In the genomic region with DNA sequence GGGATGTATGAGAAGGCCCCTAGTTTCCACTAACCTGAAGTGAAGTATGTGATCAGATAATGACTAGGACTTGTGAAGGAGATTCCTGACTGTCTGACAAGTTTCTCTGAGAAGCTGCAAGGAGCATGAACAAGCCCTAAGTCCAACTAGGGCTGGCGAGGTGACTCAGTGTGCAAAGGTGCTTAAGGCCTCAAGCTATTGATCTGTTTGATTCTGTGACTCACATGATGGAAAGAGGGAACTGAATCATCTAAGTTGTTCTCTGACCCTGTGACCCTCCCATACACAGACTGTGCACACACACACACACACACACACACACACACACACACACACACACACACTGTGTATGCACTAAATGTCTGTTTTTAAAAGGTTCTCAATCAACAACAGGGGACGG, we compare ENCODE assay signal across 18 mouse cellular contexts.
DNase-seq lines count a peak whose midpoint lies in the region; ATAC-seq and TF ChIP-seq lines count a peak whose summit lies in the region.
"Had no signal": no experiment of that assay in that cellular context is flagged by ENCODE, and none has a peak within 500 bp of the region (broad histone marks: within the 10 kb centered on the region; RNA-seq: fewer than 3 reads in every experiment).

No protein-coding gene starts in this region.

- intact Hi-C loops in heart, postnatal 14 days (cut with DNase I): no loop called here

- H3K9ac ChIP-seq in intestine, embryonic 14.5 days (ENCODE audit: low read length): no peak overlapping the region
- no peak overlapping the region for H3K9ac ChIP-seq in intestine, postnatal 0 days (ENCODE audit: low read depth, low read length)
- H3K9ac ChIP-seq: embryonic facial prominence, embryonic 12.5 days; forebrain, embryonic 15.5 days; heart, embryonic 15.5 days; hindbrain, embryonic 14.5 days had no signal

- H3K36me3 ChIP-seq in heart, embryonic 10.5 days: no peaks in the 10 kb centered on the region
- no peaks in the 10 kb centered on the region for H3K36me3 ChIP-seq in intestine, embryonic 14.5 days (ENCODE audit: control insufficient read depth, insufficient read depth, low read length)
- H3K36me3 ChIP-seq in intestine, postnatal 0 days (ENCODE audit: control insufficient read depth, insufficient read depth): no peaks in the 10 kb centered on the region
- H3K36me3 ChIP-seq: embryonic facial prominence, embryonic 12.5 days; forebrain, embryonic 15.5 days; heart, embryonic 15.5 days; hindbrain, embryonic 10.5 days had no signal

- no peak for TF ChIP-seq CTCF in intestine, postnatal 0 days (IDR thresholded peaks at IDR 0.05; ENCODE audit: low read depth)

- no peak overlapping the region for H3K4me3 ChIP-seq in heart, embryonic 10.5 days
- H3K4me3 ChIP-seq in intestine, embryonic 14.5 days (ENCODE audit: low read depth, low read length): no peak overlapping the region
- no peak overlapping the region for H3K4me3 ChIP-seq in intestine, postnatal 0 days (ENCODE audit: low read depth, low read length)
- H3K4me3 ChIP-seq: embryonic facial prominence, embryonic 12.5 days; forebrain, embryonic 15.5 days; heart, embryonic 15.5 days; hindbrain, embryonic 10.5 days had no signal

- H3K4me2 ChIP-seq in intestine, embryonic 14.5 days (ENCODE audit: low read length): no peak overlapping the region
- H3K4me2 ChIP-seq in intestine, postnatal 0 days (replicated peaks; ENCODE audit: low read depth): no peak overlapping the region
- H3K4me2 ChIP-seq: embryonic facial prominence, embryonic 12.5 days; forebrain, embryonic 15.5 days; heart, embryonic 15.5 days; hindbrain, embryonic 14.5 days had no signal

- no peaks in the 10 kb centered on the region for H3K27me3 ChIP-seq in heart, embryonic 10.5 days (ENCODE audit: insufficient read depth, poor library complexity, severe bottlenecking)
- H3K27me3 ChIP-seq in intestine, embryonic 14.5 days (replicated peaks; ENCODE audit: control insufficient read depth, insufficient read depth, low read length): no peaks in the 10 kb centered on the region
- no peaks in the 10 kb centered on the region for H3K27me3 ChIP-seq in intestine, postnatal 0 days (replicated peaks; ENCODE audit: control insufficient read depth, insufficient read depth, low read length)
- H3K27me3 ChIP-seq: embryonic facial prominence, embryonic 12.5 days; forebrain, embryonic 15.5 days; heart, embryonic 15.5 days had no signal

- H3K27ac ChIP-seq in heart, embryonic 10.5 days: no peak overlapping the region
- no peak overlapping the region for H3K27ac ChIP-seq in intestine, embryonic 14.5 days (ENCODE audit: low read depth)
- H3K27ac ChIP-seq in intestine, postnatal 0 days (ENCODE audit: low read depth, low read length): no peak overlapping the region
- H3K27ac ChIP-seq: embryonic facial prominence, embryonic 12.5 days; forebrain, embryonic 15.5 days; heart, embryonic 15.5 days; hindbrain, embryonic 10.5 days; hindbrain, embryonic 14.5 days had no signal

- peaks cover 2% of the 10 kb centered on the region; the same call in 1 of the 2 replicates for H3K9me3 ChIP-seq in heart, embryonic 10.5 days
- 0 out of 2 replicates have a peak, but pooled peaks cover under 1% of the 10 kb centered on the region for H3K9me3 ChIP-seq in intestine, embryonic 14.5 days (ENCODE audit: control insufficient read depth, low read length)
- no peaks in the 10 kb centered on the region for H3K9me3 ChIP-seq in intestine, postnatal 0 days (ENCODE audit: control insufficient read depth)
- H3K9me3 ChIP-seq: forebrain, embryonic 15.5 days; heart, embryonic 15.5 days had no signal

- peak; percentile 16 for DNase-seq in heart, embryonic 10.5 days (ENCODE audit: low spot score)
- DNase-seq in heart, postnatal 14 days: no peak
- no peak for DNase-seq in intestine, embryonic 14.5 days (ENCODE audit: low spot score)
- peak; percentile 8 for DNase-seq in yolk sac, embryonic 10.5 days (ENCODE audit: low spot score)
- DNase-seq in retina, embryonic 14.5 days (ENCODE audit: low spot score): no peak
- DNase-seq in gastrocnemius, adult 8-10 months (ENCODE audit: low spot score in 2 of 2): no peak
- DNase-seq: adrenal gland, postnatal 14 days; cerebellum, adult 11-12 months; cerebellum, adult 9-10 months; cerebellum, postnatal 25 days; gastrocnemius, postnatal 25 days had no signal

- ATAC-seq in intestine, embryonic 14.5 days (replicated peaks; ENCODE audit: low FRiP score, low TSS enrichment, low read depth): peak; percentile 47; the same call in 1 of the 2 replicates
- peak; percentile 92 for ATAC-seq in intestine, postnatal 0 days
- ATAC-seq: activated CD4-positive, CD25-positive, alpha-beta regulatory T cell, adult 4 months; forebrain, embryonic 15.5 days had no signal

- WGBS in heart, embryonic 10.5 days: 59% methylated on average over 2 of the region's 2 CpGs
- 56% methylated on average over 2 of the region's 2 CpGs for WGBS in intestine, embryonic 14.5 days
- 35% methylated on average over 2 of the region's 2 CpGs for WGBS in intestine, postnatal 0 days

- 0 out of 2 replicates have a peak, but pooled peaks cover 3% of the 10 kb centered on the region for H3K4me1 ChIP-seq in heart, embryonic 10.5 days
- H3K4me1 ChIP-seq in intestine, embryonic 14.5 days (replicated peaks; ENCODE audit: control insufficient read depth, insufficient read depth, low read length): no peaks in the 10 kb centered on the region
- H3K4me1 ChIP-seq in intestine, postnatal 0 days (replicated peaks; ENCODE audit: control insufficient read depth, insufficient read depth, low read length): no peaks in the 10 kb centered on the region
- H3K4me1 ChIP-seq: embryonic facial prominence, embryonic 12.5 days; forebrain, embryonic 15.5 days; heart, embryonic 15.5 days; hindbrain, embryonic 10.5 days had no signal

Comparison
In these comparisons a context has a peak if more than half of its experiments do, and no peak if none do; other contexts are left out.
1. DNase-seq: peak in heart, embryonic 10.5 days (single experiment) and yolk sac, embryonic 10.5 days (single experiment); none in heart, postnatal 14 days (0 of 2), intestine, embryonic 14.5 days (single experiment), retina, embryonic 14.5 days (single experiment) and gastrocnemius, adult 8-10 months (0 of 2).